Mouse (Mus musculus) ES-E14 (cell line): ENCODE results near the gene St8sia4.

Experiments
- CHD2 ChIP-seq: IDR thresholded peaks from 2 replicates; pipeline ENCODE4 v1.6.1; 2014; ENCODE audit warnings: mild to moderate bottlenecking, low read depth, low read length, inconsistent platforms
- HCFC1 ChIP-seq: IDR thresholded peaks from 2 replicates; pipeline ENCODE4 v1.6.1; 2012; ENCODE audit warnings: low read length, inconsistent platforms, borderline replicate concordance; ENCODE audit not compliant: insufficient read depth
- MAFK ChIP-seq: IDR thresholded peaks from 2 replicates; pipeline ENCODE4 v1.6.1; 2014; ENCODE audit warnings: mild to moderate bottlenecking, low read depth, low read length, inconsistent platforms; ENCODE audit not compliant: insufficient read depth
- ZC3H11A ChIP-seq: IDR thresholded peaks from 2 replicates; pipeline ENCODE4 v1.6.1; 2012; ENCODE audit warnings: low read depth, mild to moderate bottlenecking, inconsistent platforms, low read length, borderline replicate concordance
- ZNF384 ChIP-seq: IDR thresholded peaks from 2 replicates; pipeline ENCODE4 v1.6.1; 2012; ENCODE audit warnings: low read depth, low read length, inconsistent platforms

DNA sequence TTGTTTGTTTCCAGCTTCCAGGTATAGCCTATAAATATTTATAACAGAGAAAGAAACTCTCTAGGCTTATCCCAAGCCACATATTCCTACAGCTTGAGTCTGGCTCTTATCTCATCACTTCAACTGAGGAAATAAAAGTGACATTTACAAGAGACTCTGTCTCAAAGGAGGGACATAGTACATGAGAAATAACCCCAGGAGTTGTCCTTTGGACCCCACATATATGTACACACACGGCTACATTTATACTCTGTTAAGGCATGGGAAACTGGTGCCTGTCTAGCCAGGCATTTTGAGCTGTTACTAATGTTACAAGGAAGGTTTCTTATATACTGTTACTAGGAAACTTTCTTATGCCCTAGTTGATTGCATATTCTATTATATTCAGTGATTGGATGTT, 84.1 kb downstream of the St8sia4 start:
- TF ChIP-seq HCFC1: no peak
- TF ChIP-seq ZNF384: no peak
- no peak for TF ChIP-seq CHD2
- TF ChIP-seq MAFK: no peak
- TF ChIP-seq ZC3H11A: no peak
